Mouse (Mus musculus) T-helper 2 cell (primary cell): ENCODE measurements around the gene Fga.

Experiments
- in situ Hi-C: fragments of 300-600 bp; cut with MboI, MseI; formaldehyde crosslinking; loops from one replicate; pipeline ENCODE4 v1.15.1; 2025; ENCODE audit warnings: high pct_unique_total_duplicates

Fga gene

DNA sequence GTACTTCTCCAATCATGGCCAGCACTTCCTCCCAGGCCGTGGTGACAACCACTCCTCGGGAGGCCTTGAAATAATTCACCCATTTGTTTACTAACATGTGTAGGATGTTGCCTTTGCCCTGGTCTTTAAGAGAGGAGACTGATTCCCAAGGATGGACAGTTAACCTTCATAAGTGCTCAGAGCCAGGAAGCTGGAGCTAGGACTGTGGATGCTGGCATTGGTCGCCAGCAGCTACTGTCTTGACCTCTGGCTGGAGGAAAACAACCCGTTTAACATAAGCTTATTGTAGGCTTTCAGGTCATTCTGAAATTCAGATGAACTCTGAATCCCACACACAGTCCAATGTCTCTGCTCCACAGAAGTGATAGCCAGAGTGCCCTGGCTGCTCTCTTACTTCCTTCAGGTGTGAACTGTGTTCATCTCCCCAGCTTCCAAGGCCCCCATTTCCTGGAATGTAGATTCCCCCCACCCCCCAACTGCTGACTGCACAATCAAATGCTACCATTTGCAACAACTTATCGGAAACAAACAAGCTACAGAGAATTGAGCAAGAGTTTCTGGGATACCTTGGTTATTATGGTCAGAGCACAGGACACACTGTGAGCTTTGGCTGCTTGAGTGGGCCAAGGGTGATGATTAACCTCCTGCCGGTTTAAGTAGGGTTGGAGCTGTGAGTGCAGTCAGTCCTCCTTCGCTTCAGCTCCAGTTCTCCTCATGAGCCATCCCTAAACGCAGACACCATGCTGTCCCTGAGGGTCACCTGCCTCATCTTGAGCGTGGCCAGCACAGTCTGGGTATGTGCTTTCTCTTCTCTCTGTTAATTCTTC is at the start of gene Fga:
Gene Fga, plus strand, starts transcription at position 602 of the 827 bp plus-strand sequence.
- in situ Hi-C loops = no loop called here

DNA sequence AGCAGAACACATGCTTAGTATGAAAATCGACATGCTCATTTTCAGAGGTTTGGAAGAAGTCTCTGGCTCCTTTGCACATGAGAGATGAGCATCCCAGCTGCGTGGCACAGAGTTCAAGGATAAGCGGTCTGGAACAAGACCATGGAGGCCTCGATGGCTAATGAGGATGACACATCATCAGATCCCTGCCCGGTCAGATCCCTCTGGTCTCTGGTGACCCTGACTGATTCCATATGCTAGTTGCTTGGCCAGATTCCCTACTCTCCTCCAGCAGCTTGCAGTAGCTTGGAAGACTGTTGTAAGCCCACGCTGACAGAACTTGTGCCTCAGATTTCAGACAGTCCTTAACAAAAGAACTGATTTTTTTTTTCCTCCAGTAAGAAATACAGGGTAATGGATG is 45.1 kb upstream of the Fga start:
- in situ Hi-C loops = no loop called here

- in situ Hi-C loops = no loop called here
These were observed 44.0 kb upstream of the Fga start for GRCm38 (mm10) chr3:82981861-82982260.

GRCm38 (mm10) chr3:82984840-82985239 is 41.0 kb upstream of the Fga start:
- in situ Hi-C loops = no loop called here

DNA sequence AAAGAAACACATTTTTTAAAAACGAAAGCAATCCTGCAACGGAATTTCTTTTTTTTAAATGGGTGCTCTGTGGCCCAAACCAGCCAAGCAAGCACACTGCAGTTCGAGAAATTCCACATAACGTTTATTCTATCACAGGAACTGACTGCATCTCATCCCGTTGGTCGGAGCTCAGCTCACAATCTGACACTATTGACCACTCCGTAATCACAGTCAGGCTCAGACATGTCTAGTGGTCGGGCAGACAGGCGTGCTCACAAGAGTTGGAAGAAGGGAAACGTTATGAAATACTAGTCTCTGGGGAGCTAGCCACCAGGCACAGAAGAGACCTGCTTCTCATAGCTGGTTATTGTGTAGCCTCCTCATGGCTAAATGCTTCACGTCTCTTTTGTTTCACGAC is 33.9 kb upstream of the Fga start:
- in situ Hi-C loops = no loop called here

- in situ Hi-C loops = no loop called here
These were observed 32.9 kb upstream of the Fga start for GRCm38 (mm10) chr3:82992956-82993355.

GRCm38 (mm10) chr3:82995368-82995767 is 30.5 kb upstream of the Fga start:
- in situ Hi-C loops = no loop called here

DNA sequence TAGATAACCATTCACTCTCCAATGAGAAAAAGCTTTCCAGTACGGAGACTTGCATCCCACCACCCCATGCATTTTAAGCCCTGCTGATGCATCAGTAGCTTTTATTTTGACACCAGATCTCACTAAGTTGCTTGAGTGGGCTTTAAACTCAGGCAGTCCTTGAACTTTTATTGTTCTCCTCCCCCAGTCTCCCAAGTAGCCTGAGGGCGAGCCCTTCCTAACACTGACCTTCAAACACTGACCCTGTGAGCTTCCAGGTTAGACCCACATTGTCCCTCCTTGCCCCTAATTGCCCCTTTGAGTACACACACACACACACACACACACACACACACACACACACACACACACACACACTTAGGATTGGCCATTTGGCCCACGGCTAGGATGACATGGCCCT is 29.2 kb upstream of the Fga start:
- in situ Hi-C loops = no loop called here

DNA sequence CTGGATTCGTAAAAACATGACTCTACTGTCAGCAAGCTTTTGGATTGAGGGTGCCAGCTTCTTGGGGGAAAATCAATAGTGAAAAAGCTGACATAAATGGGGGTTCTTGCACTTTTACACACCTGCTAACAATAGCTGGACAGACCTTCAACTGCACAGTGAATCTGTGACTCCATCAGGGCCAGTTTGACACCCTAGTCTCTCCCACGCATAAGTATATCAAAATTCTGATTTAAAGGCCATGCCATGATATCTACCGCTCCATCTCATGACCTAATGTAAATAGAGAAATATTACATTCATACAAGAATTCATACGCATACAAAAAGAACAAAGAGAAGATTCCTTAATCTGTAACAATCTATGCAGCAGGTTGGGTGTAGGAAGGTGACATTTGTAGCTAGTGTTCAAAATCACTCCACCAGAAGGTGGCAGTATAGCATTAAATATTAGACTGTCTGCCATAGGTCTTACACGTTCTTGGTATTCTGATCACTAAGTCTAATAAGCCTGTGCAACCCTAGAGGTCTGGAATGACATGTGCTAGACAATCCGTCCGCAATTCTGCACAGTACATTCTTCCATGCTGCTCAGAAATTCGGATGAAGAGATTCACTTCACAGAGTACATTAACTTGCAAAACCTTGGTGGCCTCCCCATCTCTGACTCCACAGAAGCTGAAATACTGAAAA is 27.0 kb upstream of the Fga start:
- in situ Hi-C loops = no loop called here

DNA sequence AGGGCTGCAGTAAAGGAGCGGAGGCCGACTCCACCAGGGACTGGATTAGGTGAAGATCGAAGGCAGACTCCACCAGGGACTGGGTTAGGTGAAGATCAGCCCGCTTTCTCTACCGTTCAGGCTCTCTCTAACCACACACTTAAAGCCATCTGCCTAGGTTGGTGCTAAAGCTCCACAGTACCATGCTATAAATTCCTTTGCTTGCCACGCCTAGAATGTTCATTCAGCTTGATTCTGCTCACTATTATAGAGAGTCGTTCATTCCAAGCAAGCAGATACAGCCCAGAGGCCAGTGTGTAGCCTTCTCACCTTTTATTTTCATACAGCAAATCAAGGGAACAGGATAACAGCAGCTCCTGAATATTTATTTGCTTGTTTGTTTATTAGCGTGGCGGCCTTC is 25.9 kb upstream of the Fga start:
- in situ Hi-C loops = loop anchor here (5.0 kb wide), 1 partner anchor 82 kb away; no protein-coding TSS in a partner anchor

- in situ Hi-C loops = loop anchor here (5.0 kb wide), 1 partner anchor 80 kb away; no protein-coding TSS in a partner anchor
These were observed 23.7 kb upstream of the Fga start for GRCm38 (mm10) chr3:83002191-83002590.

DNA sequence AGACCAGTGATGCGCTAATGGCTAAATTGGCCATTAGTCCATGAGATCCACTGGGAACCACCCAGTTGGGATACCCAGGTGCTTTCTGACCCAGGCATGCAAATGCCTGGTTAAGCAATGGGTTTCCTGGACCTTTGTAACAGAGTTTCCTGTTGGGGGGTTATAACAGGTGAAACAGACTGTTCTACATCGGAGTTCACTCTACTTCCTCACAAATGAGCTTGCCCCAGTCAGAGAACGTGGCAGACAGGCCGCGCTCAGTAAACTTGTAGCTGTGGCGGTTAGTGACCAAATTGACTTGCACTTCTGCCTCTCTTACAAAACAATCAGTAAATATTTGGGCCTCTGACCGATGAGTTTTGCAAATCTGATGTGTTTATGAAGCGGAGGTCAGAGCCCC is 22.8 kb upstream of the Fga start:
- in situ Hi-C loops = loop anchor here (5.0 kb wide), 1 partner anchor 79 kb away; no protein-coding TSS in a partner anchor

- in situ Hi-C loops = loop anchor here (5.0 kb wide), 2 partner anchors 42 to 78 kb away; partner anchors contain the start of gene Fgb
These were observed 21.1 kb upstream of the Fga start for GRCm38 (mm10) chr3:83004801-83005200.

GRCm38 (mm10) chr3:83007557-83007956 is 18.3 kb upstream of the Fga start, which contains the start of gene Fgg:
Gene Fgg, plus strand, starts transcription at chr3:83007724.
- in situ Hi-C loops = loop anchor here (5.0 kb wide), 1 partner anchor 40 kb away; the partner anchor contains the start of gene Fgb

- in situ Hi-C loops = loop anchor here (5.0 kb wide), 1 partner anchor 267 kb away; no protein-coding TSS in a partner anchor
These were observed 15.6 kb upstream of the Fga start for GRCm38 (mm10) chr3:83010291-83010690.

DNA sequence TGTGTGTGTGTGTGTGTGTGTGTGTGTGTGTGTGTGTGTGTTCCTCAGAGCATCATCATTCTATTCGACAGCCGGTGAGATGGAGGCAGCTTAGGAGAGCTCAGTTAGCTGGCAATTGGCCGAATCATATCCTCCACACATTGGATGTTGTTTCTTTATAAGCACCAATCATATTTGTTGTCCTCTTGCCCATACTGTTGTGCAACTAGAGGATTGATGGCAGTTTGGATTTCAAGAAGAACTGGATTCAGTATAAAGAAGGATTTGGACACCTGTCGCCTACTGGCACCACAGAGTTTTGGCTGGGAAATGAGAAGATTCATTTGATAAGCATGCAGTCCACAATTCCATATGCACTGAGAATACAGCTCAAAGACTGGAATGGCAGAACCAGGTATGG is 14.7 kb upstream of the Fga start:
- in situ Hi-C loops = loop anchor here (5.0 kb wide), 1 partner anchor 266 kb away; no protein-coding TSS in a partner anchor

DNA sequence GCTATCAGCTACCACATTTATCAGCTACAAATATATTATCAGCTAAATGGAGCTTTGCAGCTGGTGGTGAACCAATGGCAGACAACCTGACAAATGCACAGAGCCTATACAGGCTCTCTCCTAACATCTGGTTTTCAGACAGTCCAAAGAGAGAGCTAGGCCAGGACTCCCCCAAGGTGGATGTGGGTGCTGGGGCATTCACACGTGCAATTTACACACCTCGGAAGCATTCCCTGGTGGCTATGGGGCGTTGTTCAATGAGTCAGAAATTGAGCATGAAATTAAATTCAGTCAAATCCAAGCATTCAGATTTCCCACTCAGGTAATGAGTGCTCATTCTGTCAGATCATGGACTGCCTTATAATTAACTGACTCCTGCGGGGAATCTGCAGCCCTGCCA is 14.3 kb upstream of the Fga start:
- in situ Hi-C loops = loop anchor here (5.0 kb wide), 1 partner anchor 266 kb away; no protein-coding TSS in a partner anchor

DNA sequence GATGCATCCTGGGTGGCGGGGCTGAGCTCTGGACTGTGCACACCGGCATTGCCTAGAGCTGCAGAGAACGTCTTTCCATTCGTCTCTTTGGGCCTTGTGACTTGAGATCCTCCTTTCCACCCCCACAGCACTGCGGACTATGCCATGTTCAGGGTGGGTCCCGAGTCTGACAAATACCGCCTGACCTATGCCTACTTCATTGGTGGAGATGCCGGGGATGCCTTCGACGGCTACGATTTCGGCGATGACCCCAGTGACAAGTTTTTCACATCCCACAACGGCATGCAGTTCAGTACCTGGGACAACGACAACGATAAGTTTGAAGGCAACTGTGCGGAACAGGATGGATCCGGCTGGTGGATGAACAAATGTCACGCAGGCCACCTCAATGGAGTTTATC is 13.2 kb upstream of the Fga start:
- in situ Hi-C loops = loop anchor here (5.0 kb wide), 1 partner anchor 265 kb away; no protein-coding TSS in a partner anchor

DNA sequence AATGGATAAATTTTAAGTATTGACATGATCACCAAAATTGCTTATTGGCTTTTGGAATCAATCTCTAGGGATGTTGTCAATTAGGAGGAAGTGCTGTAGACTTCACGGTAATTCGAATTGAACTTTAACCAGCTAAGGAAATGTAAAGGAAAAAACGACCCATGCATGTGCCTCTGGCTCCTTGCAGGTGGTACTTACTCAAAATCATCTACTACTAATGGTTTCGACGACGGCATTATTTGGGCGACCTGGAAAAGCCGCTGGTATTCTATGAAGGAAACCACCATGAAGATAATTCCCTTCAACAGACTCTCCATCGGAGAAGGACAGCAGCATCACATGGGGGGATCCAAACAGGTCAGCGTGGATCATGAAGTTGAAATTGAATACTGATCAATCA is 11.9 kb upstream of the Fga start:
- in situ Hi-C loops = loop anchor here (5.0 kb wide), 1 partner anchor 263 kb away; no protein-coding TSS in a partner anchor

- in situ Hi-C loops = no loop called here
These were observed 9.6 kb upstream of the Fga start for GRCm38 (mm10) chr3:83016236-83016635.

- in situ Hi-C loops = no loop called here
These were observed 5.5 kb upstream of the Fga start for GRCm38 (mm10) chr3:83020387-83020786.

DNA sequence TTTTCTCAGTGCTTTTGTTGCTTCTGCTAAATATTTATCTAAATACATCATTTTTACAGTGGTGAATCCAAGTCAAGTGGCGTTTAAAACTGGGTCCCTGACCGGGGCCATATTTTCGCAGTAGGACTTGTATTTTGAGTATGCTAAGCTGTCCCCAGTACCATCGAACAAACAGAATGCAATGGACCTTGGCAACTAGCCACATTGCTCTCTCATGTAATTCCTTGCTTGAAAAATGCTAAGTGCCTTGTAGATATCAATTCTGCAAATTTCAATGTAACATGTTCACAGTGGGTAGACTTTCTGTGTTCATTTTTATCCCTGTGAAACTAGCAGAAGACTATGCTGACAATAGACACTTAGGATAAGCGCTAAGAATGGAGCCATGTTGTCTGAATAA is 4.7 kb upstream of the Fga start:
- in situ Hi-C loops = no loop called here
